Mouse (Mus musculus) layer of hippocampus, postnatal 14 days (tissue): ENCODE measurements around the gene Cidec. TPM values are rescaled to one million over a fixed set of nuclear protein-coding genes. Genes with fewer than 3 reads are reported as not detected.
A peak's percentile ranks its signal among the peaks of the same experiment; 100 is the strongest.

Experiments
- DNase-seq, 2 experiments: peaks; one replicate each; pipeline ENCODE4 v3.0.0; 2021 to 2022; ENCODE audit warnings: low spot score in 2 of 2, mixed read lengths in 1 of 2
- total RNA-seq, 2 experiments: library from RNA; stranded (reverse); gene quantifications; 2 replicates each; pipeline ENCODE4 v1.2.3; 2021

The Cidec gene
- total RNA-seq, 2 experiments from 2014 or later, result not detected

DNA sequence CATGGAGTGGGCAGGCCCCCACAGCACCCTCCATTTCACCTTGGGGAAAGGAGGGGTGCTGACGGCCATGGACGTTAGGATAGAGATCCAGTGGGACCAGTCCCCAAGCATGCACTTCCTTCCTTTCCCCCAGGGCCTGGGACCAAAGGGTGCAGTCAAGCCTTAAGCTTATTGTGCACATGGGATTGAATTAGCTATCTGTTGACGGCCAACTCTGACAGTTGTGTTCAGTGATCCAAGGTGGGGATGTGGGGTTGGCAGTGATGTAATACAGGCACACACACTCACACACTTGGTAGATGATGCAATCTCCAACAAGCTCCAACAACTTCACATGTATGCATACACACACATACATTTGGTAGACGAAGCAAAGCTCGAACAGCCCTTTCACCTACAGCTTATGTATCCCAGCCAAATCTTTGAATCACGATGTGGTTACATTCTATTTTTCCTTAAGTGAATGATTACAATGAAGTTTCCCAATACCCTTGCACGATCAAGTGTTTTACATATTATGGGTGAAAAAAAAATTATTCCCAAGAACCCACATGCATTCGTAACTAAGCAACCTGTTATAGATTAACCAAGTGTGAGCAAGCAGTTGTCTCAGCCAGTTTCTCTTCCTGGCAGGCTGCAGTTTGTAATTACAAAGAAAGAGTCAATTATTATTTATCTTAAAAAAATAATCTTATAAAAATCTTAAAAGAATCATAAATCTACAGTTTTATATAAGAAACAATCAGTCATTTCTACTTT is 8.8 kb upstream of the Cidec start:
- DNase-seq, result no peak

- DNase-seq, result no peak
Measured at GRCm38 (mm10) chr6:113443091-113443490, 7.5 kb upstream of the Cidec start.

DNA sequence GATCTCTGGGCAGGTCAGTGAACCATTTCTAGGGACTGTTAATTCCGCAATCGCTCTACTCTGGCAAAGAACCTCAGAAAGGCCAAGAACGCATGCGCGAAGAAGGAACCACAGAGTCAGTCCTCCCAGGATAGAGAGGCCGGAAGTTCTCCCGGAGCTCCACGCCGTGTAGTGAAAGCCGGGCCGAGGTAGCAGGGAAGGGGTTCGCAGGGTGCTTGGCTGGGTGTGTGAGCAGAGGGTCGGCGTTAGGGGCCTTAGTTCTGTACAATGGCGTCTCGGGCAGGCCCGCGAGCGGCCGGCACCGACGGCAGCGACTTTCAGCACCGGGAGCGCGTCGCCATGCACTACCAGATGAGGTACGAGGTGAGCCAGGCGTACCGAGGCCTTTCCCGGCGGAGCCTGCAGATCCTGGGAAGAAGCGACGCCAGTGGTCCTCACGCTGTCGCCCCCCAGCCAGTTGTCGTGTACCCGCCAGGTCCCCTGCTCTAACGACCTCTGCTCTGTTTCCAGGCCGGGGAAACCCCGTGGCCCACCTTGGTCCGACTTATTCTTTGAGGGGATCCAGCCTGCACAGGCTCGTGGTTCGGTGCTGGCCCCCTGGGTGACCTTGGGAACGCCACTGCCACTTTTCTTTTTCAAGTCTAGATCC is 7.0 kb upstream of the Cidec start, which contains the start of gene Jagn1:
Gene Jagn1, plus strand, starts transcription at position 128 of the 649 bp plus-strand sequence.
- DNase-seq, result peak; percentile 88 to 93

- DNase-seq, result no peak
Measured at GRCm38 (mm10) chr6:113442087-113442441, 6.5 kb upstream of the Cidec start.

- peak; percentile 58 to 75 for DNase-seq
Measured at GRCm38 (mm10) chr6:113441147-113441680, 5.7 kb upstream of the Cidec start.

GRCm38 (mm10) chr6:113440686-113441085 is 5.1 kb upstream of the Cidec start:
- DNase-seq, result no peak

DNA sequence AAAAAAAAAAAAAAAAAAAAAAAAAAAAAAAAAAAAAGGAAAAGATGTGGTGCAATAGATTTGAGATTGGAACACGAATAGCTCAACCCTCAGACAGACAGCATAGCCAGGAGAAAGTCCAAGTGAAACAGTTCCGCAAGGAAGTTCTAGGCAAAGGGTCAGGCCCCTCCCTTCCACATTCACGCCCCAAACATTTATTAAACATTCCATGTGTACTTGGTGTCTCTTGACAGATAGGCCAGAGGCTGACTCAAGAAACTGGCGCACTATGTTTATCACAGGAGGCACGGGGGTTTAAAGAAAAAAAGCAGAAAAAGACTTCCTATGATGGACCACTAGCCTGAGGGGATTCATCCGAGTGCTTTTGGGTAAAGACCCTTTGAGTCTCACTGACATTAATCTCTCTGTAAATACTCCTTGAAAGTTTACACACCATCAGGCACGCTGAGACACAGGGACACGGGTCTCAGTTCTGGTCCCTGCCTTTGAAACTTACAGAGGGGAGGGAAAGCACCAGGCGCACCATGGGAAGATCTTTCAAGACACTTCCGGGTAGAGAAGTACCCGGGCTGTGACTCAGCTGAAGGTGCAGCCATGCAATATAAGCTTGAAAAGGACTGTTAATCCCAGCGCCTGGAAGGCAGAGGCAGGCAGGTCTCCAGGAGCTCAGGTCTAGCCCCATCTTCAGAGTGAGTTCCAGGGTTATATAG is 3.3 kb upstream of the Cidec start:
- no peak for DNase-seq

GRCm38 (mm10) chr6:113437135-113437534 is 1.6 kb upstream of the Cidec start:
- no peak for DNase-seq

- no peak for DNase-seq
Measured at GRCm38 (mm10) chr6:113434691-113435090, 869 bp downstream of the Cidec start.

- no peak for DNase-seq
Measured at GRCm38 (mm10) chr6:113433661-113434060, 1.9 kb downstream of the Cidec start.

- DNase-seq, result no peak
Measured at GRCm38 (mm10) chr6:113431801-113432200, 3.8 kb downstream of the Cidec start.

DNA sequence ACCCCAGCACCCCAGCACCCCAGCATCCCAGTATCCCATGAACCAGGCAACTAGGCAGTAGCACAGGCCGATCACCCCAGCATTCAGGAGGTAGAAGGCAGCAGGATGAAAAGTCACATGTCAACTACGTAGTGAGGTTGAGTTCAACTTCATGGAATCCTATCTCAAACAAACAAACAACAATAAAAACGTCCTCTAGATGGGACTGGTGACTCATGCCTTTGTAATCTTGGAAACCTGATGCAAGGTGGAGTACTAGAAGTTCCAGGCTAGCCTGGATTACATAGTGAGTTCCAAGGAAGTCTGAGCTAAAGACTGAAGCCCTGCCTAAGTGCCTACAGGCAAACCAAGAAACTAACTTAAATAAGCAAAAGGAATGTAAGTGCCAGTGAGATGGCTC is 4.7 kb downstream of the Cidec start:
- no peak for DNase-seq

DNA sequence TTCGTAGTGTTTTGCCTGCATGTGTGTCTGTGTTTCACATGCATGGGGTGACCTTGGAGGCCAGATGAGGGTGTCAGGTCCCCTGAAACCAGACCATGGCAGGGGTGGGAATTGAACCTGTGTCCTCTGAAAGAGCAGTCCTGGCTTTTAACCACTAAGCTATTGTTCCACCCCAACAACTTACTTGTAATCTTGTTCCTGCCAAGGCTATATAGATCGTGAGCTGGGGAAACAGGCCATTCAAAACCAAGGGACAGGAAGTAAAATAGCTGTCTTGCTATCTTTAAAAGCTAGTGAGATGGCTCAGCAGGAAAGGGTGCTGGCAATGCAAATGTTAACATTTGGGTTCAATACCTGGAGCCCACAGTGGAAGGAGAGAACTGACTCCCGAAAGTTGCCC is 5.6 kb downstream of the Cidec start:
- DNase-seq, result no peak

DNA sequence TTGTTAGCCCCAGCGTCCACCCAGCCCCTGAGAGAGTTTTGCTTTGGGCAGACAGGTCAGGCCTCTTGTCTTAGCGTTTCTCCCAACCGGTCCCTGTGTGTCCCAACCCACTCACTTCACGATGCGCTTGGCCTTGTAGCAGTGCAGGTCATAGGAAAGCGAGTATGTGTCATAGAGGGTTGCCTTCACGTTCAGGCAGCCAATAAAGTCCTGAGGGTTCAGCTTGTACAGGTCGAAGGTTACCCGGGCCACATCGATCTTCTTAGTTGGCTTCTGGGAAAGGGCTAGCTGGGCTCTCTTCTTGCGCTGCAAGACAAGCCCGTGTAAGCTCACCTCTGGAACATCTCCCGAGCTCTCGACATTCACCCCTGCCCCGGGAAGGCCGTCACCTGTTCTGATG is 7.6 kb downstream of the Cidec start:
- DNase-seq, result no peak

DNA sequence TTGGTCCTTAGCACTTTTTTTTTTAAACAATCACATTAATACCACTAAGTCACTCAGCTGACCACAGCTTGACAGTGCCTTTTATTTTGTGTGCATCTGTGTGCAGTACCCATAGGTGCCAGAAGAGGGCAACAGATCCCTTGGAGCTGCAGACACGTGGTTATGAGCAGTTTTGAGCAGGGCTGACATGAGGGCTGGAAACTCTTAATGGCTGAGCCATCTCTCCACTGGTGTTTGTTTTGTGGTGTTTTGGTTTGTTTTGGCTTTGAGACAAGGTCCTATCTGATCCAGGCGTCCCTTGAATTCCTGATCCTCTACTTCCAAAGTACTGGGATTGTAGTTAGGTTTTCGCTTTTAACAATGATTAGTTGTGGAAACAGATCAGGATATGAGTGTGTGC is 8.2 kb downstream of the Cidec start:
- no peak for DNase-seq

DNA sequence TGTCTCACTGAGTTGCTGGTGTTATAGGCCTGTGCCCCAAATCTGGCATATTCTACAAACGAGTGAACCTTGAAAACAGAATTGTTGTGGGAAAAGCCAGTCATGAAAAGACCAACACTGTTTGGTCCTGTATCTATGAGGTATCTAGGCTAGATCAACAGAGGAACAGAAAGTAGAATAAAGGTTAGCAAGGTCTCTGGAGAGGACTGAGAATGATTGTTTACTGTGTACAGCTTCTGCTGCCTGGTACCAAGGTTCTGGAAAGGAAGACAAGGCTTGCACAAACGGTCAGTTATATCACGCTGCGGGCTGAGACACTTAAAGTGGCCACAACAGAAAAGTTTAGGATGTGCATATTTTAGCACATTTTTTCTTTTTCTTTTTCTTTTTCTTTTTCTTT is 8.9 kb downstream of the Cidec start:
- no peak for DNase-seq

GRCm38 (mm10) chr6:113424187-113424586 is 11.4 kb downstream of the Cidec start:
- no peak for DNase-seq

DNA sequence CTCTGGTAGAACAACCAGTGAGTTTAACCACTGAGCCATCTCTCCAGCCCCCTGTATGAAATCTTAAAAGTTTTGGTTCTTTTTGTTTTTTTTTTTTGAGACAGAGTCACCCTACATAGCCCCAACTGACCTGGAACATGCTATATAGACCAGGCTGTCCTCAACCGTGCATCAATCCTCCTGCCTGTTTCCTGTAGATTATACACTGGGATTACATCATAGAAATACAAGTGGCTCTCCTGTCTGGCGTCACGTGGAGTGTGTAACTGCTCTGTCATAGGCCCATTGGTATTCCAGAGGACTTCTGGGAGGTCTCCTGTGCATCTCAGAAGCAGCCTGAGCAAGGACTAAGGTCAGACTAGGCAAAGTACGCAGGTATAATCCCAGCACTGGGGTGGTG is 12.6 kb downstream of the Cidec start:
- DNase-seq, result no peak

- peak; percentile 97 to 98 for DNase-seq
Measured at GRCm38 (mm10) chr6:113419199-113419587, 16.4 kb downstream of the Cidec start, which contains the start of gene Rpusd3. Rpusd3 (minus strand) TSS chr6:113419340.

GRCm38 (mm10) chr6:113418441-113419198 is 16.9 kb downstream of the Cidec start:
- no peak for DNase-seq

DNA sequence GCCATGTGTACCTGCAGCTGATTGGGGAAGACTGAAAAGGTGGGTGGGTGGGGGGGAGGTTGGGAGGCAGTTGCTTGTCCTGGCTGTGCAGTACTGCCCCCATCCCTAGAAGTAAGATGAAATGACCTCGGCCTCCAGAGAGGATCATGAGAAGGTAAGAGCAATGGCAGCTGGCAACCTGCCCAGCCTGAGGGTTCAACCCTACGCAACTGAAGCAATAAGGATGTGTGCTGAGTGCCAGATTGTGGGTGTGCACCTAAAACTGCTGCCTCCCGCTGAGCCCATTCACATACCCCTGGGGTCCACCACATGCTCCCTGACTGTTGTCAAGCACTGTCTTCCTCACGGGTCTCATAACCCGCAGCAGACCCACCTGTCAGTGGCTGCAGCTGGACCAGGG is 19.1 kb downstream of the Cidec start:
- DNase-seq, result no peak
